Mouse (Mus musculus) forebrain, embryonic 15.5 days (tissue): ENCODE results near the gene Mindy1. TPM values are rescaled to one million over a fixed set of nuclear protein-coding genes. Genes with fewer than 3 reads are reported as not detected.

ENCODE experiments used
- ATAC-seq: fragments of 200-750 bp; cut with Nextera tagmentation; replicated peaks from 2 replicates; pipeline ENCODE4 v1.8.0; 2017; ENCODE audit warnings: mild to moderate bottlenecking, moderate TSS enrichment, moderate library complexity
- H3K27ac ChIP-seq: fragments of 300-500 bp; sonication (generic); replicated peaks from 2 replicates; pipeline ENCODE4 v1.5.1; 2015; ENCODE audit warnings: mild to moderate bottlenecking, inconsistent platforms
- H3K27me3 ChIP-seq: fragments of 300-500 bp; sonication (generic); 2 replicates; pipeline ENCODE4 v1.6.1; 2015; ENCODE audit warnings: inconsistent platforms
- H3K36me3 ChIP-seq: fragments of 300-500 bp; sonication (generic); 2 replicates; pipeline ENCODE4 v1.6.1; 2015; ENCODE audit warnings: mild to moderate bottlenecking, inconsistent platforms
- H3K4me1 ChIP-seq: fragments of 300-500 bp; sonication (generic); 2 replicates; pipeline ENCODE4 v1.6.1; 2015; ENCODE audit warnings: inconsistent platforms
- H3K4me2 ChIP-seq: fragments of 300-500 bp; sonication (generic); replicated peaks from 2 replicates; pipeline ENCODE4 v1.6.1; 2015; ENCODE audit warnings: mild to moderate bottlenecking, inconsistent platforms
- H3K4me3 ChIP-seq: fragments of 300-500 bp; sonication (generic); 2 replicates; pipeline ENCODE4 v1.5.1; 2015; ENCODE audit warnings: mild to moderate bottlenecking, inconsistent platforms
- H3K9ac ChIP-seq: fragments of 300-500 bp; sonication (generic); replicated peaks from 2 replicates; pipeline ENCODE4 v1.6.1; 2015; ENCODE audit warnings: mild to moderate bottlenecking, inconsistent platforms
- H3K9me3 ChIP-seq: fragments of 300-500 bp; sonication (generic); 2 replicates; pipeline ENCODE4 v1.6.1; 2016; ENCODE audit warnings: inconsistent platforms
- WGBS: fragments of 180-500 bp; shearing (Covaris S2); methylation state at CpG from one replicate; pipeline ENCODE4 v1.1.7; 2015; ENCODE audit warnings: mixed read lengths; 5-methylcytosine and 5-hydroxymethylcytosine counted together
- polyA plus RNA-seq: library from polyadenylated mRNA; unstranded; fragments of >200 nt; fragmentation: Nextera tagmentation; extraction: Ambion mirVana; gene quantifications from 2 replicates; pipeline ENCODE4 v1.2.1, GENCODE M21; 2015

The Mindy1 gene
- polyA plus RNA-seq, 1 experiment from 2014 or later, result 46.1 TPM

GRCm38 (mm10) chr3:95306244-95306643 lies 25.1 kb downstream of the Mindy1 start:
- H3K9me3 ChIP-seq, result no peaks in the 10 kb centered on the region
- no peaks in the 10 kb centered on the region for H3K4me1 ChIP-seq
- H3K4me3 ChIP-seq, result no peak overlapping the region
- no peaks in the 10 kb centered on the region for H3K36me3 ChIP-seq
- no peaks in the 10 kb centered on the region for H3K27me3 ChIP-seq
- H3K27ac ChIP-seq, result no peak overlapping the region
- H3K4me2 ChIP-seq, result no peak overlapping the region
- 92% methylated on average over 4 of the region's 4 CpGs for WGBS
- no peak for ATAC-seq
- H3K9ac ChIP-seq, result no peak overlapping the region

- Histone ChIP-seq H3K4me2 (no peak within 1 kb of the TSS), H3K27me3 (no peaks in the 10 kb centered on the region), H3K27ac (no peak within 1 kb of the TSS), H3K9ac (no peak within 1 kb of the TSS), H3K36me3 (no peaks in the 10 kb centered on the region), H3K4me1 (no peaks in the 10 kb centered on the region), H3K4me3 (no peak within 1 kb of the TSS), H3K9me3 (no peaks in the 10 kb centered on the region)
- WGBS, result 77% methylated on average over 7 of the region's 7 CpGs
- no peak for ATAC-seq
Observed at GRCm38 (mm10) chr3:95307100-95307499, 26.0 kb downstream of the Mindy1 start, which contains the start of gene Anxa9. Gene Anxa9 (minus strand): TSS chr3:95307176.

DNA sequence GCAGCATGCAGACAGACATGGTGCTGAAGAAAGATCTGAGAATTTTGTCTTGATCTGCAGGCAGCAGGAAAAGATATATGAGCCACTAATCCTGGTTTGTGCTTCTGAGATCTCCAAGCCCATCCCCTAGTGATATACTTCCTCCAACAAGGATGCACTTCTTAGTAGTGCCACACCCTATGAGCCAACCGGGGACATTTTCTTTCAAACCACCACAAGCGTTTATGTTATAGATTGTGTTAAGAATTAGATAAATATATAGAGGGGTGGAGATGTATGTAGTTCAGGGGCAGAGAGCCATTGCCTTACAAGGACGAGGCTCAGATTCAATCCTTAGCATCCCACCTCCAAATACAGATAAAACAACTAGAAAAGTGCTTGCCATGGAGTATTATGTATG lies 29.4 kb downstream of the Mindy1 start:
- H3K36me3 ChIP-seq, result no peaks in the 10 kb centered on the region
- H3K27me3 ChIP-seq, result no peaks in the 10 kb centered on the region
- no peak overlapping the region for H3K27ac ChIP-seq
- 67% methylated on average over 3 of the region's 3 CpGs for WGBS
- H3K4me1 ChIP-seq, result peaks cover 6% of the 10 kb centered on the region
- H3K9ac ChIP-seq, result no peak overlapping the region
- no peak for ATAC-seq
- no peaks in the 10 kb centered on the region for H3K9me3 ChIP-seq
- H3K4me3 ChIP-seq, result no peak overlapping the region
- no peak overlapping the region for H3K4me2 ChIP-seq

GRCm38 (mm10) chr3:95310968-95311882 lies 30.1 kb downstream of the Mindy1 start:
- Histone ChIP-seq H3K9ac (no peak overlapping the region), H3K4me2 (no peak overlapping the region), H3K9me3 (no peaks in the 10 kb centered on the region), H3K27ac (no peak overlapping the region), H3K27me3 (no peaks in the 10 kb centered on the region), H3K4me1 (peaks cover 13% of the 10 kb centered on the region), H3K36me3 (no peaks in the 10 kb centered on the region), H3K4me3 (no peak overlapping the region)
- 65% methylated on average over 9 of the region's 9 CpGs for WGBS
- no peak for ATAC-seq

DNA sequence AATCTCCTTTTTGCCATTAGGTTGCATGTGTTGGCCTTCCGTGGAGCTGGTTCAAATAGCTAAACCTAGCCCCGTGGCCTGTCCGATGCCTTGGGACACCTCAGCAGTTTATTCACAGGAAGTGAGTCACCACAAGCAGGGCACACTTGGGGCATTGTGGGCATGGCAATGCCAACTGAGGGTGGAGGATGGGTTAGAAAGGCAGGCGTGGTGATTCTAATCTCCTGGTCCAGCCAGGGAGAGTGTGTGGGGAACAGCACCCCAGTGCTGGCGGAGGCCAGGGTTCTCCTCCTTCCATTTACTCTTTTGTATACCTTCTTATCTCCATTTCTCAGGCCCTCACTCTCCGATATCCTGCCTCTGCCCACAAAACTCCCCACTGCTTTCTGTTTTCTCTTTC lies 31.5 kb downstream of the Mindy1 start:
- Histone ChIP-seq H3K27ac (no peak overlapping the region), H3K27me3 (no peaks in the 10 kb centered on the region), H3K4me3 (no peak overlapping the region), H3K4me2 (no peak overlapping the region), H3K9me3 (no peaks in the 10 kb centered on the region), H3K36me3 (no peaks in the 10 kb centered on the region), H3K9ac (no peak overlapping the region), H3K4me1 (peaks cover 25% of the 10 kb centered on the region)
- WGBS, result 88% methylated on average over 6 of the region's 6 CpGs
- no peak for ATAC-seq

DNA sequence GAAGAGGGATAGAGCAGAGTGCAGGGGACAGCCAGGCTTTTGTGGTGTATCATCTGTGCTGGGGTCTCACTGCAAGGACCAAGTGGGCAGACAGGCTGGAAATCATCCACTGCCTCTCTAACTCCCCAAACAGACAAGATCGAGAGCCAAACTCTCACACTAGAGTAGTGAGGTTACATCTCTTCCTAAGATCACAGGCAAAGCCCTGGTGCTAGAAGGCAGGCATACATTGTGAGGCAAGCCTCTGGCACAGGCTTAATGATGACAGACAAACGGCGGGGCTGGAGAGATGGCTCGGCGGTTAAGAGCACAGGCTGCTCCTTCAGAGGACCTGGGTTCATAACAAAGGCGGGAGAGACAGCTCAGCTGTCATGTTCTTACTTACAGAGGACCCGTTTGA lies 32.3 kb downstream of the Mindy1 start:
- H3K4me3 ChIP-seq, result no peak overlapping the region
- no peak overlapping the region for H3K9ac ChIP-seq
- no peaks in the 10 kb centered on the region for H3K27me3 ChIP-seq
- ATAC-seq, result no peak
- no peak overlapping the region for H3K27ac ChIP-seq
- no peaks in the 10 kb centered on the region for H3K36me3 ChIP-seq
- H3K4me2 ChIP-seq, result no peak overlapping the region
- H3K4me1 ChIP-seq, result peaks cover 28% of the 10 kb centered on the region
- H3K9me3 ChIP-seq, result no peaks in the 10 kb centered on the region
- 41% methylated on average over 7 of the region's 7 CpGs for WGBS

- ATAC-seq, result no peak
- Histone ChIP-seq H3K27me3 (no peaks in the 10 kb centered on the region), H3K4me1 (peaks cover 33% of the 10 kb centered on the region), H3K4me3 (peak overlapping the region; percentile 85; the same call in 1 of the 2 replicates), H3K4me2 (peak overlapping the region; percentile 68), H3K9me3 (no peaks in the 10 kb centered on the region), H3K27ac (peak overlapping the region; percentile 90), H3K36me3 (no peaks in the 10 kb centered on the region), H3K9ac (no peak overlapping the region)
- WGBS, result 71% methylated on average over 6 of the region's 6 CpGs
Observed at GRCm38 (mm10) chr3:95314075-95314474, 32.9 kb downstream of the Mindy1 start.

DNA sequence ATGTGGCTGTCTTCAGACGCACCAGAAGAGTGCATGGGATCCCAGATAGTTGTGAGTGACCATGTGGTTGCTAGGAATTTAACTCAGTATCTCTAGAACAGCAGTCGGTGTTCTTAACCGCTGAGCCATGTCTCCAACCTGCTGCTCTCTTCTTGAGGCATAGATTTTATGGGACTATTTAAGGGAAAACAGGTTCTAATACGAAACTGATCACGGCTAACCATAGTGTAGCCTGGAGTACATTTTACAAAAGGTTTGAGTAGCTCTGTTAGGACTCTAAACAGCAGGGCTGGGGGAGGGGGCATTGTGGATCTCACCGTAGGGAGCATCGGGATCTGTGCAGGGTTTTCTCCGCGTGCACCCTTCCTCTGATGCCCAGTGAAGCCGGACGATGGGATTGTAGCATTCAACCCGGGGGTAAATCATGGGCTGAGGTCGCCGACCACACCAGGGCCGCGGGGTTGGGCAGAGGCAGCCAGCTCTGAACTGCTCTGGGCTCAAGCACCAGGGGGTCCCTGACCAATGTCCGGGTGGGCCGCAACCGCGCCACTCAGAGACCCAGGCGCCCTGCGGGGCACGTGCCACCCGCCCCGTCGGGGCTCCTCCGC lies 33.4 kb downstream of the Mindy1 start, which contains the start of gene Cers2:
Gene Cers2, plus strand, starts transcription at position 306 of the 608 bp plus-strand sequence.
- ATAC-seq, result peak; percentile 22
- H3K4me3 ChIP-seq, result peak within 1 kb of the TSS; percentile 85
- peaks cover 33% of the 10 kb centered on the region for H3K4me1 ChIP-seq
- H3K36me3 ChIP-seq, result no peaks in the 10 kb centered on the region
- H3K9ac ChIP-seq, result peak within 1 kb of the TSS; percentile 92
- peak within 1 kb of the TSS; percentile 68 for H3K4me2 ChIP-seq
- peak within 1 kb of the TSS; percentile 90 for H3K27ac ChIP-seq
- no peaks in the 10 kb centered on the region for H3K27me3 ChIP-seq
- 3% methylated on average over 27 of the region's 27 CpGs for WGBS
- H3K9me3 ChIP-seq, result no peaks in the 10 kb centered on the region

GRCm38 (mm10) chr3:95315094-95315843 lies 34.1 kb downstream of the Mindy1 start:
- Histone ChIP-seq H3K4me1 (peaks cover 33% of the 10 kb centered on the region), H3K27ac (peak overlapping the region; percentile 90), H3K4me3 (peak overlapping the region; percentile 85), H3K9me3 (no peaks in the 10 kb centered on the region), H3K9ac (peak overlapping the region; percentile 92), H3K36me3 (peaks cover 3% of the 10 kb centered on the region), H3K4me2 (peak overlapping the region; percentile 68), H3K27me3 (no peaks in the 10 kb centered on the region)
- peak; percentile 95 for ATAC-seq
- under 1% methylated on average over 70 of the region's 71 CpGs for WGBS

DNA sequence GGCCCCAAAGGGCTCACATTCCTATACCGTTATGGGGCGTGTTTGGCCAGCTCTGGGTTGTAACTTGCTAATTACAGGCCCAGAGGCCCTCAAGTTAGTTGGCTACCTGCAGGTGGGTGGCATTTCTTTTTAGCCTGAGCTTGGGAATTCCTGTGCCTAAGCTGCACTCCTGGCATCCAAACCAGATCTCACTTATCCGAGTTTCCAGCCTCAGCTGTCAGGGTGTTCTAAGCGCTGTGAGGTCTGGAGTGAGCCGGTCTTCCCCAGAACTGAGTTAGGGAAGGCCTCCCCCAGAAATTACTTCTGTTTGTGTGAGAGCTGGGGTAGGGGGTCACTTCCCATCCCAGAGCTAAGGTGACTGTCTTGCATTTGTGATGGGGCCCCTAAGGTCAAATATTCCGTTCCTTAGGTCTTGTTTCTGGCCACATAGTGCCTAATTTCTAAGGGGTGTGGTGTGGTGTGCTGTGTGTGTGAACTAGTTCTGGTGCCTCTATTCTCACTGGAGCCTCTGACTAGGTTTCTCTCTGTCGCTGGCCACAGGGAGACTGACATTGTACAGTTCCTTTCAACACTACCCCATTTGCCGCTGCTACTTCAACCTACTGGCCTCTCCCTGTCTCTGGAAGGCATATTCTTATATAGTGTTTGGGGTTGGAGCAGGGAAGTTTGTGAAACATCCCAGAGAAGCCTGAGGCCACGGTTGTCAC lies 34.9 kb downstream of the Mindy1 start:
- WGBS, result 10% methylated on average over 9 of the region's 9 CpGs

DNA sequence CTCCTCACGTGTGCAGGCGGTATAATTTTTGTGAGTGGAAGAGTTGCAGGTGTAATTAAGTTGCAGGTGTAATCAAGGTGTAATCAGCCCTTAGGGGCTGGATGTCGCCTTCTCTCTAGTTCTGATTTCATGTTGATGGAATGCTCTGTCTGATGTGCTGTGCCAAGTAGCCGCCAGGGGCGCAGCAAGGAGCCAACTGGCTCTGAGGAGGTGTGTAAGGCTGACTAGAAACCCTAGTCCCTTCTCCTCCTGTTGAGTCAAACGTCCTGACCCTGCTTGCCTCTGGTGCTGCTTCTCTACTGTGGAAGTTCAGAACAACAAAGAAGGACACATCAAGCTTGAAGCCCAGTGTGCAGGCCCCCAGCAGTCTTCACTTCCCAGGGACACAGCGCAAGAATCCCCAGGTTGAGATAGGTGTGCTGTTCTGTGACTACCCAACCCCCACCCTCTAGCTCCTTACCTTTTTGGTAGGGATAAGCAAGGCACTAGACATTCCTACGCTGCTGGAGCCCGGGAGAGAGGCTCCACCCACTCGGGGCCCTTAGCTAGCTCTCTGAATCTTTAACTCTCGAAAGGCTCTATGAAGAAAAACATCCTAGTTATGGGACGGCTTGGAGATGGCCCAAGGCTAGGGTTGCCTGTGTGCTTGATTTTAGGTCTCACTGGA lies 36.4 kb downstream of the Mindy1 start:
- no peaks in the 10 kb centered on the region for H3K27me3 ChIP-seq
- no peak overlapping the region for H3K4me2 ChIP-seq

More for the DNA sequence above, 34.9 kb downstream of the Mindy1 start:
- Histone ChIP-seq H3K9ac (peak overlapping the region; percentile 92), H3K27ac (peak overlapping the region; percentile 90), H3K4me2 (peak overlapping the region; percentile 68), H3K36me3 (peaks cover 10% of the 10 kb centered on the region), H3K27me3 (no peaks in the 10 kb centered on the region), H3K4me1 (peaks cover 33% of the 10 kb centered on the region), H3K4me3 (peak overlapping the region; percentile 85), H3K9me3 (no peaks in the 10 kb centered on the region)
- no peak for ATAC-seq

More for the DNA sequence above, 36.4 kb downstream of the Mindy1 start:
- ATAC-seq, result no peak
- 20% methylated on average over 12 of the region's 12 CpGs for WGBS
- Histone ChIP-seq H3K9me3 (no peaks in the 10 kb centered on the region), H3K27ac (no peak overlapping the region), H3K9ac (no peak overlapping the region), H3K4me3 (no peak overlapping the region), H3K4me1 (peaks cover 33% of the 10 kb centered on the region), H3K36me3 (peaks cover 26% of the 10 kb centered on the region)
